Mouse (Mus musculus) MEL (cell line): ENCODE results near the gene Gp9. TPM values are rescaled to one million over a fixed set of nuclear protein-coding genes. Genes with fewer than 3 reads are reported as not detected.

Experiments used
- DNase-seq: peaks from one replicate; pipeline ENCODE4 v3.0.0; 2011; ENCODE audit warnings: low read depth, low spot score
- H3K27ac ChIP-seq: 2 replicates; pipeline ENCODE4 v1.5.1; 2012; ENCODE audit warnings: low read depth, mild to moderate bottlenecking, control low read depth, low read length, moderate library complexity; ENCODE audit not compliant: control insufficient read depth
- H3K27me3 ChIP-seq, 2 experiments: fragments of 150-350 bp in 1 of 2; sonication (generic) in 1 of 2; 2 replicates each; pipeline ENCODE4 v1.6.1; 2012; ENCODE audit warnings: low read length in 2 of 2, mild to moderate bottlenecking in 2 of 2, improper control_type of control experiment in 1 of 2, moderate library complexity in 1 of 2; ENCODE audit not compliant: insufficient read depth in 2 of 2, control insufficient read depth in 1 of 2
- H3K36me3 ChIP-seq, 2 experiments: 2 replicates each; pipeline ENCODE4 v1.6.1; 2012 to 2014; ENCODE audit warnings: low read length in 2 of 2, improper control_type of control experiment in 1 of 2, inconsistent platforms in 1 of 2, mild to moderate bottlenecking in 1 of 2; ENCODE audit not compliant: insufficient read depth in 2 of 2, control insufficient read depth in 1 of 2
- H3K4me1 ChIP-seq, 2 experiments: fragments of 150-350 bp in 1 of 2; sonication (generic) in 1 of 2; 2 replicates each; pipeline ENCODE4 v1.6.1; 2012; ENCODE audit warnings: low read length in 2 of 2, improper control_type of control experiment in 1 of 2, mild to moderate bottlenecking in 1 of 2; ENCODE audit not compliant: insufficient read depth in 2 of 2, control insufficient read depth in 1 of 2
- H3K4me3 ChIP-seq, 2 experiments: fragments of 150-350 bp in 1 of 2; sonication (generic) in 1 of 2; 2 replicates each; pipeline ENCODE4 v1.5.1; 2012; ENCODE audit warnings: low read depth in 2 of 2, low read length in 2 of 2, mild to moderate bottlenecking in 2 of 2, moderate library complexity in 2 of 2, control low read depth in 1 of 2, improper control_type of control experiment in 1 of 2; ENCODE audit not compliant: control insufficient read depth in 1 of 2, insufficient read depth in 1 of 2
- H3K79me2 ChIP-seq: 2 replicates; pipeline ENCODE4 v1.6.1; 2012; ENCODE audit warnings: mild to moderate bottlenecking, low read length, moderate library complexity; ENCODE audit not compliant: control insufficient read depth, poor library complexity, insufficient read depth
- H3K9ac ChIP-seq: 2 replicates; pipeline ENCODE4 v1.6.1; 2012; ENCODE audit warnings: low read depth, mild to moderate bottlenecking, control low read depth, low read length, moderate library complexity; ENCODE audit not compliant: control insufficient read depth, poor library complexity, severe bottlenecking
- H3K9me3 ChIP-seq: fragments of 150-350 bp; sonication (generic); replicated peaks from 2 replicates; pipeline ENCODE4 v1.6.1; 2012; ENCODE audit warnings: mild to moderate bottlenecking, low read length, improper control_type of control experiment, moderate library complexity; ENCODE audit not compliant: insufficient read depth
- CHD2 ChIP-seq: IDR thresholded peaks from 2 replicates; pipeline ENCODE4 v1.6.1; 2011; ENCODE audit warnings: low read length, improper control_type of control experiment
- E2F4 ChIP-seq: IDR thresholded peaks from 2 replicates; pipeline ENCODE4 v1.6.1; 2011; ENCODE audit warnings: low read depth, low read length, improper control_type of control experiment, borderline replicate concordance
- ETS1 ChIP-seq: IDR thresholded peaks from 2 replicates; pipeline ENCODE4 v1.6.1; 2012; ENCODE audit warnings: low read depth, mild to moderate bottlenecking, inconsistent platforms, low read length, improper control_type of control experiment, moderate library complexity
- JUND ChIP-seq: IDR thresholded peaks from 2 replicates; pipeline ENCODE4 v1.6.1; 2011; ENCODE audit warnings: low read depth, mild to moderate bottlenecking, improper control_type of control experiment, low read length
- MAFK ChIP-seq: IDR thresholded peaks from 2 replicates; pipeline ENCODE4 v1.6.1; 2011; ENCODE audit warnings: low read depth, mild to moderate bottlenecking, low read length, improper control_type of control experiment, borderline replicate concordance
- MAZ ChIP-seq: IDR thresholded peaks from 2 replicates; pipeline ENCODE4 v1.6.1; 2012; ENCODE audit warnings: low read depth, mild to moderate bottlenecking, inconsistent platforms, low read length, improper control_type of control experiment
- MXI1 ChIP-seq: IDR thresholded peaks from 2 replicates; pipeline ENCODE4 v1.6.1; 2011; ENCODE audit warnings: mild to moderate bottlenecking, low read depth, low read length, improper control_type of control experiment
- MYC ChIP-seq: IDR thresholded peaks from 2 replicates; pipeline ENCODE4 v1.6.1; 2011; ENCODE audit warnings: low read depth, mild to moderate bottlenecking, low read length, improper control_type of control experiment, moderate library complexity
- NELFE ChIP-seq: IDR thresholded peaks from 2 replicates; pipeline ENCODE4 v1.6.1; 2011; ENCODE audit warnings: low read depth, low read length, improper control_type of control experiment
- NRF1 ChIP-seq: IDR thresholded peaks from 2 replicates; pipeline ENCODE4 v1.6.1; 2014; ENCODE audit warnings: low read depth, mild to moderate bottlenecking, inconsistent platforms, low read length, improper control_type of control experiment, moderate library complexity; ENCODE audit not compliant: poor library complexity, insufficient read depth, severe bottlenecking
- POLR2A ChIP-seq, 2 experiments: IDR thresholded peaks; 2 replicates each; pipeline ENCODE4 v1.6.1; 2011 to 2012; ENCODE audit warnings: low read length in 2 of 2, mild to moderate bottlenecking in 2 of 2, control low read depth in 1 of 2, improper control_type of control experiment in 1 of 2, low read depth in 1 of 2, moderate library complexity in 1 of 2; ENCODE audit not compliant: control insufficient read depth in 1 of 2, insufficient read depth in 1 of 2, poor library complexity in 1 of 2
- POLR2AphosphoS2 ChIP-seq: IDR thresholded peaks from 2 replicates; pipeline ENCODE4 v1.6.1; 2011; ENCODE audit warnings: low read length, improper control_type of control experiment
- RAD21 ChIP-seq: IDR thresholded peaks from 2 replicates; pipeline ENCODE4 v1.6.1; 2011; ENCODE audit warnings: mild to moderate bottlenecking, low read depth, low read length, improper control_type of control experiment
- RCOR1 ChIP-seq: IDR thresholded peaks from 2 replicates; pipeline ENCODE4 v1.6.1; 2012; ENCODE audit warnings: low read depth, mild to moderate bottlenecking, inconsistent platforms, low read length, improper control_type of control experiment
- SIN3A ChIP-seq: IDR thresholded peaks from 2 replicates; pipeline ENCODE4 v1.6.1; 2012; ENCODE audit warnings: low read length, improper control_type of control experiment, inconsistent platforms
- TAL1 ChIP-seq: IDR thresholded peaks from 2 replicates; pipeline ENCODE4 v1.6.1; 2012; ENCODE audit warnings: mild to moderate bottlenecking, inconsistent platforms, low read length, moderate library complexity, mixed read lengths
- TBP ChIP-seq: IDR thresholded peaks from 2 replicates; pipeline ENCODE4 v1.8.0; 2011; ENCODE audit warnings: low read depth, low read length, improper control_type of control experiment
- USF1 ChIP-seq: IDR thresholded peaks from 2 replicates; pipeline ENCODE4 v1.6.1; 2014; ENCODE audit warnings: low read depth, mild to moderate bottlenecking, inconsistent platforms, low read length, improper control_type of control experiment, moderate library complexity
- ZC3H11A ChIP-seq: IDR thresholded peaks from 2 replicates; pipeline ENCODE4 v1.6.1; 2012; ENCODE audit warnings: low read depth, mild to moderate bottlenecking, inconsistent platforms, low read length, improper control_type of control experiment
- ZMIZ1 ChIP-seq: IDR thresholded peaks from 2 replicates; pipeline ENCODE4 v1.6.1; 2012; ENCODE audit warnings: low read depth, mild to moderate bottlenecking, inconsistent platforms, low read length, improper control_type of control experiment, moderate library complexity
- ZNF384 ChIP-seq: IDR thresholded peaks from 2 replicates; pipeline ENCODE4 v1.6.1; 2012; ENCODE audit warnings: low read depth, mild to moderate bottlenecking, inconsistent platforms, low read length, improper control_type of control experiment
- polyA plus RNA-seq, 2 experiments: library from polyadenylated mRNA; stranded (reverse) in 1 of 2; unstranded in 1 of 2; fragments of >175 nt in 1 of 2; fragments of >200 nt in 1 of 2; gene quantifications; 2 replicates each; pipeline versions ENCODE4 v1.2.1 to v1.2.4; 2012; ENCODE audit warnings: low replicate concordance in 2 of 2, low read depth in 1 of 2; ENCODE audit not compliant: insufficient read length in 2 of 2, insufficient read depth in 1 of 2, missing spikeins in 1 of 2
- total RNA-seq: library from RNA; depleted of rRNA; stranded (reverse); fragments of 300-350 nt; gene quantifications from 2 replicates; pipeline ENCODE4 v1.2.3, GENCODE M21; 2012

The Gp9 gene
- total and polyA plus RNA-seq, 3 experiments: 3.9 to 11.1 TPM; not detected in 1

DNA sequence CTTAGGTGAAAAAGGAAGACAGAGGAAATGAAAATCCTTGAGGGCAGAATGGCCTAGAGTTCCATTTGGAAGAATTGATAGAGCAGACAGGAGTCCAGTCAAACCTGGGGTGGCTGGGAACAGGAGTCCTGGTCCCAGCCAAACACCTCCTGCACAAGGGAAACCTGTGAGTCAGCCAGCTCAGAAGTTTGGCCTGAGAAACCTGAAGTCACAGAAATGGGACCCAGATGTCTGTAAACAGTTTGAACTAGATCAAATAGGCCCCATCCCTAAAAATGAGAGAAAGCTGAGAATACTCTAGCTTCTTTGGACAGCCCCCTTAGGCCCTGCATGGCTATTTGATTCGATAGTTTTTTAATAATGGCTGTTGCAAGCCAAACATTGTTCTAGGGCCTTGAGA is 34.8 kb downstream of the Gp9 start:
- peaks cover 5 to 30% of the 10 kb centered on the region in 2 experiments for H3K36me3 ChIP-seq
- TF ChIP-seq JUND (no peak), MAFK (no peak), MAZ (no peak), MYC (no peak), NRF1 (no peak), ETS1 (no peak), TBP (no peak), POLR2A (IDR thresholded peaks at IDR 0.05; ENCODE audit: control insufficient read depth in 1 of 2, insufficient read depth in 1 of 2, low read depth in 1 of 2, low read length in 2 of 2, poor library complexity in 1 of 2) (no peak), RCOR1 (no peak)
- no peaks in the 10 kb centered on the region for H3K9me3 ChIP-seq
- peaks cover 7 to 24% of the 10 kb centered on the region in 2 experiments; a peak in 3 of 4 replicates for H3K4me1 ChIP-seq
- peaks cover 8% of the 10 kb centered on the region for H3K79me2 ChIP-seq
- no peak overlapping the region for H3K9ac ChIP-seq
- DNase-seq: no peak
- H3K27ac ChIP-seq: no peak overlapping the region
- no peaks in the 10 kb centered on the region for H3K27me3 ChIP-seq
- H3K4me3 ChIP-seq: no peak overlapping the region

DNA sequence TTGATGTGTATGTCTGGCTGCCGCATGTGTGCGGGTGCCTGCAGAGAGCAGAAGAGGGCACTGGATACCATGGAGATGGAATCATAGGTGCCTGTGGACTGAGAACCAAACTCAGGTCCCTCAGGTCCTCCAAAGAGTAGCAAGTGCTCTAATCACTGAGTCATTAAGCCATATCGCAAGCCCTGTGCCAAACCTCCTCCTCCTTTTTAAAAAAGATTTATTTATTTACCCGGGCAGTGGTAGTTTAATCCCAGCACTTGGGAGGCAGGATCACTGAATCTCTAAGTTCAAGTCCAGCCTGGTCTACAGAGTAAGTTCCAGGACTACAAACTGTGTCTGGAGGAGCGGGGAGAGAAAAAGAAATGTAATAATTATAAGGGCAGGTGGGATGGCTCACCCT is 36.6 kb downstream of the Gp9 start:
- no peak for TF ChIP-seq MAZ
- no peak for TF ChIP-seq E2F4
- no peak for TF ChIP-seq MAFK
- no peak for TF ChIP-seq RAD21
- TF ChIP-seq NELFE: no peak
- no peak for TF ChIP-seq USF1
- no peak for TF ChIP-seq TBP
- TF ChIP-seq ZC3H11A: no peak
- no peak for TF ChIP-seq ZNF384
- no peak for TF ChIP-seq SIN3A
- TF ChIP-seq TAL1: no peak
- no peak for TF ChIP-seq POLR2AphosphoS2
- no peak for TF ChIP-seq CHD2
- no peak for TF ChIP-seq ZMIZ1
- TF ChIP-seq MXI1: no peak
- TF ChIP-seq, all 39 proteins: peak for 0

More for the DNA sequence above, 36.6 kb downstream of the Gp9 start:
- no peak overlapping the region for H3K27ac ChIP-seq
- H3K9ac ChIP-seq: no peak overlapping the region
- H3K4me1 ChIP-seq: peaks cover 5 to 21% of the 10 kb centered on the region in 2 experiments; a peak in 3 of 4 replicates
- H3K9me3 ChIP-seq: no peaks in the 10 kb centered on the region
- no peak overlapping the region for H3K4me3 ChIP-seq
- H3K27me3 ChIP-seq: no peaks in the 10 kb centered on the region
- DNase-seq: no peak
- H3K36me3 ChIP-seq: peaks cover 10 to 17% of the 10 kb centered on the region in 2 experiments
- H3K79me2 ChIP-seq: peaks cover 8% of the 10 kb centered on the region; the same call in 1 of the 2 replicates
